Mouse (Mus musculus) heart, adult 2 months (tissue): Measurements from ENCODE around the gene Rspry1.

Experiments used
- CTCF ChIP-seq: fragments of 200-600 bp; IDR thresholded peaks from 2 replicates; pipeline ENCODE4 v1.8.1; 2022; ENCODE audit warnings: antibody characterized with exemption, mild to moderate bottlenecking, moderate library complexity
- EP300 ChIP-seq: fragments of 200-500 bp; IDR thresholded peaks from 2 replicates; pipeline ENCODE4 v1.6.1; 2011; ENCODE audit warnings: low read depth, low read length, control low read depth; ENCODE audit not compliant: insufficient read depth
- POLR2A ChIP-seq: fragments of 200-500 bp; IDR thresholded peaks from 2 replicates; pipeline ENCODE4 v1.6.1; 2011; ENCODE audit warnings: mild to moderate bottlenecking, low read depth, low read length, control low read depth; ENCODE audit not compliant: insufficient read depth

DNA sequence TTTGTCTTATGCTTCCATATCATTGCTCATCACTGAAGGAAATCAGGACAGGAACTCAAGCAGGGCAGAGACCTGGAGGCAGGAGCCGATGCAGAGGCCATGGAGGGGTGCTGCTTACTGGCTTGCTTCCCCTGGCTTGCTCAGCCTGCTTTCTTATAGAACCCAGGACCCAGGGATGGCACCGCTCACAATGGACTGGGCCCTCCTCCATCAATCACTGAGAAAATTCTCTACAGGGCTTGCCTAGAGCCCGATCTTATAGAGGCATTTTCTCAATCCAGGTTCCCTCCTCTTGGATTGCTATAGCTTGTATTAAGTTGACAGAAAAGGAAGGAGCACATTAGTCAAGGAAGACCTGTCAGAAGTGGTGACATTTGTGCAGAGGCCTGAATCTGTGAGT, 94.8 kb downstream of the Rspry1 start:
- TF ChIP-seq POLR2A, result no peak
- TF ChIP-seq CTCF, result no peak
- no peak for TF ChIP-seq EP300
